Mouse (Mus musculus) limb, embryonic 15.5 days (tissue): ENCODE results near the gene Plk5. TPM values are rescaled to one million over a fixed set of nuclear protein-coding genes. Genes with fewer than 3 reads are reported as not detected.

Experiments
- ATAC-seq: fragments of 200-750 bp; cut with Nextera tagmentation; 2 replicates; pipeline ENCODE4 v1.8.0; 2017; ENCODE audit warnings: low read depth, moderate TSS enrichment; ENCODE audit not compliant: insufficient number of reproducible peaks, low FRiP score, low TSS enrichment
- H3K27ac ChIP-seq: fragments of 300-500 bp; sonication (generic); 2 replicates; pipeline ENCODE4 v1.5.1; 2015; ENCODE audit warnings: moderate library complexity, mild to moderate bottlenecking, inconsistent platforms
- H3K27me3 ChIP-seq: fragments of 300-500 bp; sonication (generic); 2 replicates; pipeline ENCODE4 v1.6.1; 2015; ENCODE audit warnings: inconsistent platforms
- H3K36me3 ChIP-seq: fragments of 300-500 bp; sonication (generic); 2 replicates; pipeline ENCODE4 v1.6.1; 2015; ENCODE audit warnings: inconsistent platforms
- H3K4me1 ChIP-seq: fragments of 300-500 bp; sonication (generic); 2 replicates; pipeline ENCODE4 v1.6.1; 2015; ENCODE audit warnings: inconsistent platforms
- H3K4me2 ChIP-seq: fragments of 300-500 bp; sonication (generic); 2 replicates; pipeline ENCODE4 v1.6.1; 2015; ENCODE audit warnings: mild to moderate bottlenecking, inconsistent platforms
- H3K4me3 ChIP-seq: fragments of 300-500 bp; sonication (generic); 2 replicates; pipeline ENCODE4 v1.5.1; 2015; ENCODE audit warnings: mild to moderate bottlenecking, inconsistent platforms
- H3K9ac ChIP-seq: fragments of 300-500 bp; sonication (generic); 2 replicates; pipeline ENCODE4 v1.6.1; 2015; ENCODE audit warnings: inconsistent platforms
- H3K9me3 ChIP-seq: fragments of 300-500 bp; sonication (generic); 2 replicates; pipeline ENCODE4 v1.6.1; 2016; ENCODE audit warnings: inconsistent platforms
- WGBS: fragments of 180-500 bp; shearing (Covaris S2); methylation state at CpG from one replicate; pipeline ENCODE4 v1.1.7; 2015; 5-methylcytosine and 5-hydroxymethylcytosine counted together
- microRNA-seq: library from miRNA; unstranded; fragments of <30 nt; microRNA quantifications from one replicate; pipeline ENCODE4, GENCODE M21; 2016
- polyA plus RNA-seq: library from polyadenylated mRNA; unstranded; fragments of >200 nt; fragmentation: Nextera tagmentation; extraction: Ambion mirVana; gene quantifications from 2 replicates; pipeline ENCODE4 v1.2.1, GENCODE M21; 2015

Plk5 gene
- polyA plus RNA-seq, 1 experiment from 2014 or later: 0.91 TPM

DNA sequence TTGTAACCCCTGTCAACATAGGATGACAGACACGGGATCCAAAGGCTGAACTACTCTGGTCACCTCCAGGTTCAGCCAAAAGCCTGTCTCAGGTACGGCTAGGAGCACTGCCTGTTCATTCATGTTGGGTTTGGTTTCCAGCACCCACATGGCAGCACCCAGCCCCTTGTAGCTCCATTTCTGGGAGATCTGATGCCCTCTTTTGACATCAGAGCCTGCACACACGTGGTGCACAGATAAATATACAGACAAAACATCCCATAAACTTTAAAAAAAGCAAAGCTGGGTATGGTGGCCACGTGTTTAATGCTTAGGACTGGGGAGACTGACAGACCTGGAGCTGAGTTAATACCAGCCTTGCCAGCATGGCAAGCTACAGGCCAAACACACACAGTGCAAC is 51.7 kb downstream of the Plk5 start:
- no peak overlapping the region for H3K4me3 ChIP-seq
- H3K36me3 ChIP-seq: peaks cover 62% of the 10 kb centered on the region
- H3K9ac ChIP-seq: no peak overlapping the region
- H3K4me1 ChIP-seq: peaks cover 27% of the 10 kb centered on the region
- H3K4me2 ChIP-seq: 0 out of 2 replicates have a peak overlapping the region, but pooled peaks have one; percentile 75
- ATAC-seq: no peak
- no peaks in the 10 kb centered on the region for H3K27me3 ChIP-seq
- H3K27ac ChIP-seq: peak overlapping the region; percentile 84
- WGBS: 40% methylated on average over 4 of the region's 4 CpGs
- no peaks in the 10 kb centered on the region for H3K9me3 ChIP-seq

- no peak for ATAC-seq
- H3K9me3 ChIP-seq: no peaks in the 10 kb centered on the region
- H3K36me3 ChIP-seq: peaks cover 97% of the 10 kb centered on the region
- H3K9ac ChIP-seq: no peak overlapping the region
- no peaks in the 10 kb centered on the region for H3K27me3 ChIP-seq
- no peak overlapping the region for H3K4me2 ChIP-seq
- H3K4me1 ChIP-seq: peaks cover under 1% of the 10 kb centered on the region; the same call in 1 of the 2 replicates
- no peak overlapping the region for H3K27ac ChIP-seq
- WGBS: 84% methylated on average over 44 of the region's 44 CpGs
- no peak overlapping the region for H3K4me3 ChIP-seq
Observed at GRCm38 (mm10) chr10:80412656-80413541, 56.6 kb downstream of the Plk5 start.

Small RNAs within 50 kb of the gene (microRNA-seq; reads per million reads assigned to microRNA genes)
- gene Gm22721: not detected

Other genes starting within 250 kb of the Plk5 start
- gene Stk11, start 240.7 kb upstream of the Plk5 start, polyA plus RNA-seq: 15.2 and 16.6 TPM in 2 replicates
- 494 and 537 TPM in 2 replicates for gene Atp5d, start 217.8 kb upstream of the Plk5 start, polyA plus RNA-seq
- gene Cbarp, start 215.6 kb upstream of the Plk5 start, polyA plus RNA-seq: 5.9 and 6.8 TPM in 2 replicates
- gene Midn, start 208.2 kb upstream of the Plk5 start, polyA plus RNA-seq: 13.4 and 14.0 TPM in 2 replicates
- 102 and 103 TPM in 2 replicates for gene Cirbp, start 190.5 kb upstream of the Plk5 start, polyA plus RNA-seq
- 12.8 and 13.3 TPM in 2 replicates for gene 1600002K03Rik, start 183.5 kb upstream of the Plk5 start, polyA plus RNA-seq
- gene Efna2, start 177.0 kb upstream of the Plk5 start, polyA plus RNA-seq: 27.0 and 29.3 TPM in 2 replicates
- 66.1 and 67.6 TPM in 2 replicates for gene Mum1, start 130.0 kb upstream of the Plk5 start, polyA plus RNA-seq
- 301 and 304 TPM in 2 replicates for gene Ndufs7, start 107.3 kb upstream of the Plk5 start, polyA plus RNA-seq
- gene Gamt, start 95.4 kb upstream of the Plk5 start, polyA plus RNA-seq: 64.4 and 127 TPM in 2 replicates
- gene Dazap1, start 95.0 kb upstream of the Plk5 start, polyA plus RNA-seq: 56.8 and 59.7 TPM in 2 replicates
- gene Rps15, start 64.0 kb upstream of the Plk5 start, polyA plus RNA-seq: 842 and 925 TPM in 2 replicates
- gene Apc2, start 60.5 kb upstream of the Plk5 start, polyA plus RNA-seq: 1.5 TPM in 2 replicates
- 54.4 and 56.0 TPM in 2 replicates for gene 2310011J03Rik, start 35.9 kb upstream of the Plk5 start, polyA plus RNA-seq
- gene Pcsk4, start 27.0 kb upstream of the Plk5 start, polyA plus RNA-seq: 4.3 and 5.0 TPM in 2 replicates
- 13.8 and 16.1 TPM in 2 replicates for gene Reep6, start 26.5 kb upstream of the Plk5 start, polyA plus RNA-seq
- gene Adamtsl5, start 8.0 kb upstream of the Plk5 start, polyA plus RNA-seq: 11.9 and 13.8 TPM in 2 replicates
- gene Mex3d, start 31.2 kb downstream of the Plk5 start, polyA plus RNA-seq: 6.1 and 6.8 TPM in 2 replicates
- 218 and 219 TPM in 2 replicates for gene Mbd3, start 43.1 kb downstream of the Plk5 start, polyA plus RNA-seq
- gene Uqcr11, start 50.4 kb downstream of the Plk5 start, polyA plus RNA-seq: 562 and 570 TPM in 2 replicates
- 94.8 and 110 TPM in 2 replicates for gene Tcf3, start 77.2 kb downstream of the Plk5 start, polyA plus RNA-seq
- not detected in 2 replicates for gene Onecut3, start 138.4 kb downstream of the Plk5 start, polyA plus RNA-seq
- gene Atp8b3, start 182.7 kb downstream of the Plk5 start, polyA plus RNA-seq: 0.08 and 0.15 TPM in 2 replicates
- 21.9 and 22.5 TPM in 2 replicates for gene Rexo1, start 205.1 kb downstream of the Plk5 start, polyA plus RNA-seq
- gene Klf16, start 220.9 kb downstream of the Plk5 start, polyA plus RNA-seq: 7.9 and 9.9 TPM in 2 replicates
- gene Abhd17a, start 233.9 kb downstream of the Plk5 start, polyA plus RNA-seq: 97.0 and 104 TPM in 2 replicates
- gene Scamp4, start 246.4 kb downstream of the Plk5 start, polyA plus RNA-seq: 100 and 102 TPM in 2 replicates
- 6.4 and 8.0 TPM in 2 replicates for gene Adat3, start 246.4 kb downstream of the Plk5 start, polyA plus RNA-seq
- 4.9 and 5.8 TPM in 2 replicates for gene Gm49322, start 249.6 kb downstream of the Plk5 start, polyA plus RNA-seq